Mouse (Mus musculus) hindbrain, embryonic 15.5 days (tissue): Measurements from ENCODE around the gene Scaf11. TPM values are rescaled to one million over a fixed set of nuclear protein-coding genes. Genes with fewer than 3 reads are reported as not detected.
"Not testable (repeated sequence)": the region's sequence is repeated elsewhere in the genome, so short reads cannot be mapped to it uniquely, and the experiment has no call there.

Source experiments
- ATAC-seq: fragments of 200-750 bp; cut with Nextera tagmentation; 2 replicates; pipeline ENCODE4 v1.8.0; 2017; ENCODE audit warnings: low read depth, moderate number of reproducible peaks, moderate TSS enrichment; ENCODE audit not compliant: low FRiP score
- H3K27ac ChIP-seq: fragments of 300-500 bp; sonication (generic); replicated peaks from 2 replicates; pipeline ENCODE4 v1.5.1; 2015; ENCODE audit warnings: mild to moderate bottlenecking, inconsistent platforms
- H3K27me3 ChIP-seq: fragments of 300-500 bp; sonication (generic); 2 replicates; pipeline ENCODE4 v1.6.1; 2015; ENCODE audit warnings: control low read depth, inconsistent platforms
- H3K36me3 ChIP-seq: fragments of 300-500 bp; sonication (generic); 2 replicates; pipeline ENCODE4 v1.6.1; 2015; ENCODE audit warnings: control low read depth, inconsistent platforms
- H3K4me1 ChIP-seq: fragments of 300-500 bp; sonication (generic); replicated peaks from 2 replicates; pipeline ENCODE4 v1.6.1; 2015; ENCODE audit warnings: control low read depth, inconsistent platforms
- H3K4me2 ChIP-seq: fragments of 300-500 bp; sonication (generic); 2 replicates; pipeline ENCODE4 v1.6.1; 2015; ENCODE audit warnings: moderate library complexity, mild to moderate bottlenecking, inconsistent platforms
- H3K4me3 ChIP-seq: fragments of 300-500 bp; sonication (generic); 2 replicates; pipeline ENCODE4 v1.5.1; 2015; ENCODE audit warnings: mild to moderate bottlenecking, inconsistent platforms
- H3K9ac ChIP-seq: fragments of 300-500 bp; sonication (generic); 2 replicates; pipeline ENCODE4 v1.6.1; 2015; ENCODE audit warnings: inconsistent platforms
- H3K9me3 ChIP-seq: fragments of 300-500 bp; sonication (generic); 2 replicates; pipeline ENCODE4 v1.6.1; 2016; ENCODE audit warnings: control low read depth, inconsistent platforms
- WGBS: fragments of 180-500 bp; shearing (Covaris S2); methylation state at CpG from one replicate; pipeline ENCODE4 v1.1.7; 2015; 5-methylcytosine and 5-hydroxymethylcytosine counted together
- polyA plus RNA-seq: library from polyadenylated mRNA; unstranded; fragments of >200 nt; fragmentation: Nextera tagmentation; extraction: Ambion mirVana; gene quantifications from 2 replicates; pipeline ENCODE4 v1.2.1, GENCODE M21; 2015

Scaf11 gene
- polyA plus RNA-seq, 1 experiment from 2014 or later, result 42.3 TPM

- no peaks in the 10 kb centered on the region for H3K36me3 ChIP-seq
- H3K9me3 ChIP-seq, result no peaks in the 10 kb centered on the region
- peak overlapping the region; percentile 97 for H3K27ac ChIP-seq
- H3K4me2 ChIP-seq, result peak overlapping the region; percentile 75
- WGBS, result 12% methylated on average over 22 of the region's 22 CpGs
- peak overlapping the region; percentile 94 for H3K4me3 ChIP-seq
- ATAC-seq, result peak; percentile 40
- no peaks in the 10 kb centered on the region for H3K27me3 ChIP-seq
- H3K9ac ChIP-seq, result peak overlapping the region; percentile 50
- H3K4me1 ChIP-seq, result peaks cover 28% of the 10 kb centered on the region
Observed at GRCm38 (mm10) chr15:96461541-96462512, 1.2 kb upstream of the Scaf11 start.

- Histone ChIP-seq H3K9me3 (no peaks in the 10 kb centered on the region), H3K9ac (peak overlapping the region; percentile 86), H3K27ac (peak overlapping the region; percentile 97), H3K4me3 (peak overlapping the region; percentile 94), H3K4me2 (peak overlapping the region; percentile 63), H3K4me1 (peaks cover 28% of the 10 kb centered on the region), H3K36me3 (no peaks in the 10 kb centered on the region), H3K27me3 (no peaks in the 10 kb centered on the region)
- ATAC-seq, result no peak
- 0% methylated on average over 37 of the region's 50 CpGs for WGBS
Observed at GRCm38 (mm10) chr15:96460451-96460729, 253 bp downstream of the Scaf11 start.

- ATAC-seq, result peak; percentile 29
- Histone ChIP-seq H3K4me1 (peaks cover 28% of the 10 kb centered on the region), H3K36me3 (no peaks in the 10 kb centered on the region), H3K4me2 (peak overlapping the region; percentile 63), H3K9ac (peak overlapping the region; percentile 86), H3K9me3 (no peaks in the 10 kb centered on the region), H3K27me3 (no peaks in the 10 kb centered on the region), H3K27ac (peak overlapping the region; percentile 97), H3K4me3 (peak overlapping the region; percentile 94)
- under 1% methylated on average over 61 of the region's 71 CpGs for WGBS
Observed at GRCm38 (mm10) chr15:96459741-96460450, 747 bp downstream of the Scaf11 start.

GRCm38 (mm10) chr15:96458273-96458672 lies 2.4 kb downstream of the Scaf11 start:
- Histone ChIP-seq H3K4me3 (no peak overlapping the region), H3K27me3 (no peaks in the 10 kb centered on the region), H3K36me3 (no peaks in the 10 kb centered on the region), H3K4me1 (peaks cover 28% of the 10 kb centered on the region), H3K27ac (no peak overlapping the region), H3K4me2 (no peak overlapping the region), H3K9me3 (no peaks in the 10 kb centered on the region), H3K9ac (no peak overlapping the region)
- no peak for ATAC-seq
- WGBS, result 90% methylated on average over 3 of the region's 3 CpGs

GRCm38 (mm10) chr15:96457338-96457664 lies 3.3 kb downstream of the Scaf11 start:
- Histone ChIP-seq H3K9me3 (no peaks in the 10 kb centered on the region), H3K4me1 (peaks cover 24% of the 10 kb centered on the region), H3K9ac (no peak overlapping the region), H3K27me3 (no peaks in the 10 kb centered on the region), H3K27ac (no peak overlapping the region), H3K36me3 (no peaks in the 10 kb centered on the region), H3K4me2 (no peak overlapping the region), H3K4me3 (no peak overlapping the region)
- 69% methylated on average over 3 of the region's 3 CpGs for WGBS
- ATAC-seq, result no peak

GRCm38 (mm10) chr15:96456651-96457337 lies 3.8 kb downstream of the Scaf11 start:
- H3K27me3 ChIP-seq, result no peaks in the 10 kb centered on the region
- WGBS, result 80% methylated on average over 5 of the region's 5 CpGs
- H3K36me3 ChIP-seq, result 0 out of 2 replicates have a peak, but pooled peaks cover under 1% of the 10 kb centered on the region
- no peak overlapping the region for H3K4me2 ChIP-seq
- H3K27ac ChIP-seq, result no peak overlapping the region
- H3K9ac ChIP-seq, result no peak overlapping the region
- H3K9me3 ChIP-seq, result no peaks in the 10 kb centered on the region
- ATAC-seq, result no peak
- H3K4me3 ChIP-seq, result no peak overlapping the region
- peaks cover 19% of the 10 kb centered on the region for H3K4me1 ChIP-seq

- Histone ChIP-seq H3K9ac (no peak overlapping the region), H3K27ac (no peak overlapping the region), H3K4me3 (no peak overlapping the region), H3K9me3 (no peaks in the 10 kb centered on the region), H3K36me3 (0 out of 2 replicates have a peak, but pooled peaks cover 5% of the 10 kb centered on the region), H3K27me3 (no peaks in the 10 kb centered on the region), H3K4me2 (no peak overlapping the region), H3K4me1 (peaks cover 17% of the 10 kb centered on the region)
- 65% methylated on average over 4 of the region's 4 CpGs for WGBS
- no peak for ATAC-seq
Observed at GRCm38 (mm10) chr15:96455595-96456214, 4.9 kb downstream of the Scaf11 start.

- H3K36me3 ChIP-seq, result 0 out of 2 replicates have a peak, but pooled peaks cover 5% of the 10 kb centered on the region
- H3K4me3 ChIP-seq, result no peak overlapping the region
- H3K9ac ChIP-seq, result no peak overlapping the region
- H3K9me3 ChIP-seq, result no peaks in the 10 kb centered on the region
- H3K4me2 ChIP-seq, result no peak overlapping the region
- WGBS, result 96% methylated on average over 1 of the region's 1 CpGs
- H3K27me3 ChIP-seq, result no peaks in the 10 kb centered on the region
- peaks cover 6% of the 10 kb centered on the region; the same call in 1 of the 2 replicates for H3K4me1 ChIP-seq
- ATAC-seq, result no peak
- no peak overlapping the region for H3K27ac ChIP-seq
Observed at GRCm38 (mm10) chr15:96453346-96453745, 7.3 kb downstream of the Scaf11 start.

GRCm38 (mm10) chr15:96448656-96449299 lies 11.9 kb downstream of the Scaf11 start:
- H3K27ac ChIP-seq, result no peak overlapping the region
- H3K36me3 ChIP-seq, result 0 out of 2 replicates have a peak, but pooled peaks cover 11% of the 10 kb centered on the region
- no peak overlapping the region for H3K4me2 ChIP-seq
- no peak overlapping the region for H3K4me3 ChIP-seq
- WGBS, result 92% methylated on average over 7 of the region's 7 CpGs
- H3K9me3 ChIP-seq, result no peaks in the 10 kb centered on the region
- no peak for ATAC-seq
- H3K4me1 ChIP-seq, result no peaks in the 10 kb centered on the region
- H3K27me3 ChIP-seq, result no peaks in the 10 kb centered on the region
- no peak overlapping the region for H3K9ac ChIP-seq

- no peak overlapping the region for H3K27ac ChIP-seq
- peaks cover 14% of the 10 kb centered on the region; the same call in 1 of the 2 replicates for H3K36me3 ChIP-seq
- ATAC-seq, result no peak
- no peak overlapping the region for H3K4me2 ChIP-seq
- no peaks in the 10 kb centered on the region for H3K27me3 ChIP-seq
- no peak overlapping the region for H3K9ac ChIP-seq
- H3K9me3 ChIP-seq, result no peaks in the 10 kb centered on the region
- 86% methylated on average over 10 of the region's 10 CpGs for WGBS
- no peaks in the 10 kb centered on the region for H3K4me1 ChIP-seq
- H3K4me3 ChIP-seq, result no peak overlapping the region
Observed at GRCm38 (mm10) chr15:96446785-96447184, 13.9 kb downstream of the Scaf11 start.

- peaks cover 12% of the 10 kb centered on the region; the same call in 1 of the 2 replicates for H3K36me3 ChIP-seq
- not testable (repeated sequence) for H3K9me3 ChIP-seq, H3K27ac ChIP-seq, H3K4me3 ChIP-seq, ATAC-seq, H3K4me2 ChIP-seq, H3K4me1 ChIP-seq, H3K9ac ChIP-seq, H3K27me3 ChIP-seq
- WGBS, result 80% methylated on average over 6 of the region's 6 CpGs
Observed at GRCm38 (mm10) chr15:96441480-96441879, 19.2 kb downstream of the Scaf11 start.
